Mouse (Mus musculus): ENCODE results near the gene Ntm. TPM values are rescaled to one million over a fixed set of nuclear protein-coding genes. Genes with fewer than 3 reads are reported as not detected.

Ntm gene
- total and polyA plus RNA-seq, 2 experiments from 2014 or later = 162 to 235 TPM

- H3K4me2 ChIP-seq (ENCODE audit: low read depth) = no peak overlapping the region
- no peaks in the 10 kb centered on the region for H3K4me1 ChIP-seq (ENCODE audit: insufficient read depth)
- H3K36me3 ChIP-seq (ENCODE audit: insufficient read depth) = no peaks in the 10 kb centered on the region
- TF ChIP-seq CTCF (IDR thresholded peaks at IDR 0.05; ENCODE audit: low read depth) = no peak
- no peak overlapping the region for H3K9ac ChIP-seq
- no peak for DNase-seq
- WGBS = 16% methylated on average over 5 of the region's 5 CpGs
- H3K4me3 ChIP-seq (ENCODE audit: low read depth, low read length) = no peak overlapping the region
- H3K9me3 ChIP-seq (ENCODE audit: low read length) = no peaks in the 10 kb centered on the region
- no peak overlapping the region for H3K27ac ChIP-seq (ENCODE audit: low read depth, low read length)
- H3K27me3 ChIP-seq (ENCODE audit: insufficient read depth, low read length) = no peaks in the 10 kb centered on the region
- ATAC-seq = no peak
These were observed 741.9 kb downstream of the Ntm start for GRCm38 (mm10) chr9:29220941-29221615.

- Histone ChIP-seq H3K4me2 (ENCODE audit: low read depth) (no peak overlapping the region), H3K9me3 (ENCODE audit: low read length) (no peaks in the 10 kb centered on the region), H3K4me1 (ENCODE audit: insufficient read depth) (no peaks in the 10 kb centered on the region), H3K27me3 (ENCODE audit: insufficient read depth, low read length) (no peaks in the 10 kb centered on the region), H3K9ac (no peak overlapping the region), H3K4me3 (ENCODE audit: low read depth, low read length) (no peak overlapping the region), H3K36me3 (ENCODE audit: insufficient read depth) (no peaks in the 10 kb centered on the region), H3K27ac (ENCODE audit: low read depth, low read length) (no peak overlapping the region)
- TF ChIP-seq CTCF (IDR thresholded peaks at IDR 0.05; ENCODE audit: low read depth) = no peak
- 17% methylated on average over 11 of the region's 11 CpGs for WGBS
- no peak for DNase-seq
- no peak for ATAC-seq
These were observed 742.4 kb downstream of the Ntm start for GRCm38 (mm10) chr9:29220493-29220892.

- Histone ChIP-seq H3K4me2 (ENCODE audit: low read depth) (no peak overlapping the region), H3K9me3 (ENCODE audit: low read length) (no peaks in the 10 kb centered on the region), H3K36me3 (ENCODE audit: insufficient read depth) (no peaks in the 10 kb centered on the region), H3K4me1 (ENCODE audit: insufficient read depth) (no peaks in the 10 kb centered on the region), H3K27me3 (ENCODE audit: insufficient read depth, low read length) (no peaks in the 10 kb centered on the region), H3K4me3 (ENCODE audit: low read depth, low read length) (no peak overlapping the region), H3K27ac (ENCODE audit: low read depth, low read length) (no peak overlapping the region), H3K9ac (no peak overlapping the region)
- no peak for TF ChIP-seq CTCF (IDR thresholded peaks at IDR 0.05; ENCODE audit: low read depth)
- no peak for ATAC-seq
- 68% methylated on average over 7 of the region's 7 CpGs for WGBS
- DNase-seq = no peak
These were observed 745.0 kb downstream of the Ntm start for GRCm38 (mm10) chr9:29217951-29218350.

- Histone ChIP-seq H3K4me3 (ENCODE audit: low read depth, low read length) (no peak overlapping the region), H3K4me2 (ENCODE audit: low read depth) (no peak overlapping the region), H3K27me3 (ENCODE audit: insufficient read depth, low read length) (no peaks in the 10 kb centered on the region), H3K36me3 (ENCODE audit: insufficient read depth) (no peaks in the 10 kb centered on the region), H3K9ac (no peak overlapping the region), H3K27ac (ENCODE audit: low read depth, low read length) (no peak overlapping the region), H3K4me1 (ENCODE audit: insufficient read depth) (no peaks in the 10 kb centered on the region), H3K9me3 (ENCODE audit: low read length) (no peaks in the 10 kb centered on the region)
- DNase-seq (no peak), ATAC-seq (no peak)
- no peak for TF ChIP-seq CTCF (IDR thresholded peaks at IDR 0.05; ENCODE audit: low read depth)
- 35% methylated on average over 8 of the region's 8 CpGs for WGBS
These were observed 746.4 kb downstream of the Ntm start for GRCm38 (mm10) chr9:29216528-29216927.

GRCm38 (mm10) chr9:29215796-29216195, 747.1 kb downstream of the Ntm start:
- Histone ChIP-seq H3K4me2 (ENCODE audit: low read depth) (no peak overlapping the region), H3K4me3 (ENCODE audit: low read depth, low read length) (no peak overlapping the region), H3K9me3 (ENCODE audit: low read length) (no peaks in the 10 kb centered on the region), H3K9ac (no peak overlapping the region), H3K4me1 (ENCODE audit: insufficient read depth) (no peaks in the 10 kb centered on the region), H3K27ac (ENCODE audit: low read depth, low read length) (no peak overlapping the region), H3K27me3 (ENCODE audit: insufficient read depth, low read length) (no peaks in the 10 kb centered on the region), H3K36me3 (ENCODE audit: insufficient read depth) (no peaks in the 10 kb centered on the region)
- WGBS = 92% methylated on average over 2 of the region's 2 CpGs
- no peak for ATAC-seq
- no peak for TF ChIP-seq CTCF (IDR thresholded peaks at IDR 0.05; ENCODE audit: low read depth)
- DNase-seq = no peak

GRCm38 (mm10) chr9:29215241-29215640, 747.7 kb downstream of the Ntm start:
- Histone ChIP-seq H3K27me3 (ENCODE audit: insufficient read depth, low read length) (no peaks in the 10 kb centered on the region), H3K4me3 (ENCODE audit: low read depth, low read length) (no peak overlapping the region), H3K27ac (ENCODE audit: low read depth, low read length) (no peak overlapping the region), H3K9ac (no peak overlapping the region), H3K9me3 (ENCODE audit: low read length) (no peaks in the 10 kb centered on the region), H3K4me1 (ENCODE audit: insufficient read depth) (no peaks in the 10 kb centered on the region), H3K4me2 (ENCODE audit: low read depth) (no peak overlapping the region), H3K36me3 (ENCODE audit: insufficient read depth) (no peaks in the 10 kb centered on the region)
- no peak for ATAC-seq
- WGBS = 45% methylated on average over 1 of the region's 1 CpGs
- TF ChIP-seq CTCF (IDR thresholded peaks at IDR 0.05; ENCODE audit: low read depth) = no peak
- DNase-seq = no peak

- DNase-seq = no peak
- Histone ChIP-seq H3K4me1 (ENCODE audit: insufficient read depth) (peaks cover 6% of the 10 kb centered on the region; the same call in 1 of the 2 replicates), H3K27me3 (ENCODE audit: insufficient read depth, low read length) (no peaks in the 10 kb centered on the region), H3K9ac (no peak overlapping the region), H3K4me3 (ENCODE audit: low read depth, low read length) (no peak overlapping the region), H3K27ac (ENCODE audit: low read depth, low read length) (no peak overlapping the region), H3K4me2 (ENCODE audit: low read depth) (no peak overlapping the region), H3K36me3 (ENCODE audit: insufficient read depth) (no peaks in the 10 kb centered on the region), H3K9me3 (ENCODE audit: low read length) (no peaks in the 10 kb centered on the region)
- no peak for ATAC-seq
- no peak for TF ChIP-seq CTCF (IDR thresholded peaks at IDR 0.05; ENCODE audit: low read depth)
- 88% methylated on average over 2 of the region's 2 CpGs for WGBS
These were observed 753.7 kb downstream of the Ntm start for GRCm38 (mm10) chr9:29209243-29209642.
